Mouse (Mus musculus) right cerebral cortex, adult 2 months (tissue): Measurements from ENCODE around the gene Rhoh.

Experiments
- DNase-seq, 2 experiments: peaks; one replicate each; pipeline ENCODE4 v3.0.0; 2021 to 2022; ENCODE audit warnings: low spot score in 2 of 2

Gene Rhoh

GRCm38 (mm10) chr5:65895121-65895692 lies 34.2 kb downstream of the Rhoh start:
- DNase-seq: no peak

- DNase-seq: no peak
These were observed 34.8 kb downstream of the Rhoh start for GRCm38 (mm10) chr5:65895764-65896163.

GRCm38 (mm10) chr5:65897731-65898130 lies 36.7 kb downstream of the Rhoh start:
- DNase-seq: no peak

- DNase-seq: no peak
These were observed 37.7 kb downstream of the Rhoh start for GRCm38 (mm10) chr5:65898683-65899082.

GRCm38 (mm10) chr5:65900113-65900512 lies 39.1 kb downstream of the Rhoh start:
- DNase-seq: no peak

- no peak for DNase-seq
These were observed 39.9 kb downstream of the Rhoh start for GRCm38 (mm10) chr5:65900862-65901265.

GRCm38 (mm10) chr5:65901868-65902418 lies 40.9 kb downstream of the Rhoh start:
- DNase-seq: no peak

GRCm38 (mm10) chr5:65902811-65903210 lies 41.8 kb downstream of the Rhoh start:
- no peak for DNase-seq

- DNase-seq: no peak
These were observed 43.5 kb downstream of the Rhoh start for GRCm38 (mm10) chr5:65904476-65904875.

- DNase-seq: no peak
These were observed 47.7 kb downstream of the Rhoh start for GRCm38 (mm10) chr5:65908751-65909150.

- DNase-seq: peak; percentile 17
These were observed 48.3 kb downstream of the Rhoh start for GRCm38 (mm10) chr5:65909321-65909720.

- no peak for DNase-seq
These were observed 49.4 kb downstream of the Rhoh start for GRCm38 (mm10) chr5:65910398-65910797.

GRCm38 (mm10) chr5:65911676-65912075 lies 50.7 kb downstream of the Rhoh start:
- DNase-seq: no peak

- no peak for DNase-seq
These were observed 51.2 kb downstream of the Rhoh start for GRCm38 (mm10) chr5:65912201-65912600.

- DNase-seq: no peak
These were observed 52.1 kb downstream of the Rhoh start for GRCm38 (mm10) chr5:65913126-65913525.

GRCm38 (mm10) chr5:65914342-65914741 lies 53.3 kb downstream of the Rhoh start:
- DNase-seq: no peak

- DNase-seq: no peak
These were observed 55.9 kb downstream of the Rhoh start for GRCm38 (mm10) chr5:65916930-65917329.

GRCm38 (mm10) chr5:65918601-65919000 lies 57.6 kb downstream of the Rhoh start:
- no peak for DNase-seq

GRCm38 (mm10) chr5:65919326-65919725 lies 58.3 kb downstream of the Rhoh start:
- no peak for DNase-seq

- no peak for DNase-seq
These were observed 58.9 kb downstream of the Rhoh start for GRCm38 (mm10) chr5:65919904-65920303.

GRCm38 (mm10) chr5:65920701-65921426 lies 59.9 kb downstream of the Rhoh start:
- no peak for DNase-seq

- no peak for DNase-seq
These were observed 60.6 kb downstream of the Rhoh start for GRCm38 (mm10) chr5:65921477-65922138.

GRCm38 (mm10) chr5:65926666-65927065 lies 65.7 kb downstream of the Rhoh start:
- no peak for DNase-seq
